Mouse (Mus musculus) cortical plate, adult 2 months (tissue): Measurements from ENCODE around the gene Slc35f3. TPM values are rescaled to one million over a fixed set of nuclear protein-coding genes. Genes with fewer than 3 reads are reported as not detected.
A peak's percentile ranks its signal among the peaks of the same experiment; 100 is the strongest.

Experiments used
- H3K27ac ChIP-seq: fragments of 200-500 bp; 2 replicates; pipeline ENCODE4 v1.5.1; 2012; ENCODE audit warnings: low read length, control low read depth, inconsistent platforms; ENCODE audit not compliant: insufficient read depth
- H3K4me1 ChIP-seq: fragments of 200-500 bp; 2 replicates; pipeline ENCODE4 v1.6.1; 2011; ENCODE audit warnings: low read length; ENCODE audit not compliant: control insufficient read depth, insufficient read depth
- H3K4me3 ChIP-seq: fragments of 200-500 bp; 2 replicates; pipeline ENCODE4 v1.5.1; 2011; ENCODE audit warnings: mild to moderate bottlenecking, low read length, control low read depth; ENCODE audit not compliant: insufficient read depth
- CTCF ChIP-seq: fragments of 200-500 bp; IDR thresholded peaks from 2 replicates; pipeline ENCODE4 v1.5.1; 2011; ENCODE audit warnings: mild to moderate bottlenecking, control low read depth, low read length; ENCODE audit not compliant: insufficient read depth; ENCODE audit errors: extremely low read depth
- POLR2A ChIP-seq: fragments of 200-500 bp; IDR thresholded peaks from 2 replicates; pipeline ENCODE4 v1.6.1; 2011; ENCODE audit warnings: mild to moderate bottlenecking, low read length, control low read depth; ENCODE audit not compliant: insufficient read depth; ENCODE audit errors: extremely low read depth
- polyA plus RNA-seq: library from polyadenylated mRNA; depleted of rRNA; stranded (reverse); fragments of >200 nt; gene quantifications from 2 replicates; pipeline ENCODE4 v1.2.3, GENCODE M21; 2012; rRNA removed

The Slc35f3 gene
- polyA plus RNA-seq, result 11.7 and 11.9 TPM in 2 replicates

DNA sequence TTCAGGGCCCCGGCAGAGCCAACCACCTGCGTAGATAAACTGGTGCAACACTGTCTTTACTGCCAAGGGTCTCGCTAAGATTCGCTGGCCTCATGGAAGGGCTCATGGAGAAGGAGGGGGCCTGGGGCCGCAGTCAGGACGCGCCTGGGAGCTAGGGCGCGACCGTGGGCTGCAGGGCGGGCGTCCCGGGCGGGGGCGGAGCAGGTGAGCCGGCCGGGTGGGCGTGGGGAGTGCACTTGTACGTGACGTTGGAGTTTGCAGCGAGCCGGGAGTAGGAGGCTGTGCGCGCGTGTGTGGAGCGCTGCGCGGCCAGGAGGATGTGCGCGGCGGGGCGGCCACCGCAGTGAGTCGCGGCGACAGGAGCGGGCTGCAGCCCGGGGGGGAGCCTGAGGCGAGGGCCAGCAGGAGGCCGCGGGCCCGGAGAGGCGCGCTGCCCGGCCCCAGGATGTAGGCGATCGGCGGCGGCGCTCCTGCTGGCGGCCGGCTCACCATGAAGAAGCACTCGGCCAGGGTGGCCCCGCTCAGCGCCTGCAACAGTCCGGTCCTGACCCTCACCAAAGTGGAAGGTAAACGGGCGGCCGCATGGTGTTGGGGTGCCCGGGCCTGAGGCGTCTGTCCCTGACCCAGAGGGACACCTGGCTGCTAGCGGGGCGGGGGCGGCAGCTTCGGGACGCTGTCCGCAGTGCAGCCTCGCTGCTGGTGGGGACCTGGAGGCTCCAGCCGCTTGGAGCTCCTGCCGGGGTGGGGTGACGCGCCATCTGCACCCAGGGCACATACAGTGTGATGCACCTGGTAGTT, at the start of gene Slc35f3:
TSS of gene Slc35f3 (plus strand) at position 263 of the 798 bp plus-strand sequence.
- peak within 1 kb of the TSS; percentile 84 for H3K4me3 ChIP-seq
- H3K27ac ChIP-seq, result peak within 1 kb of the TSS; percentile 81
- TF ChIP-seq POLR2A (peak; percentile 59; the same call in 1 of the 2 replicates), CTCF (no peak)
- H3K4me1 ChIP-seq, result peaks cover 6% of the 10 kb centered on the region

GRCm38 (mm10) chr8:126250486-126250885, 47.9 kb upstream of the Slc35f3 start:
- Histone ChIP-seq H3K4me1 (peaks cover 4% of the 10 kb centered on the region; the same call in 1 of the 2 replicates), H3K4me3 (no peak overlapping the region), H3K27ac (no peak overlapping the region)
- no peak for TF ChIP-seq POLR2A
- TF ChIP-seq CTCF, result no peak

DNA sequence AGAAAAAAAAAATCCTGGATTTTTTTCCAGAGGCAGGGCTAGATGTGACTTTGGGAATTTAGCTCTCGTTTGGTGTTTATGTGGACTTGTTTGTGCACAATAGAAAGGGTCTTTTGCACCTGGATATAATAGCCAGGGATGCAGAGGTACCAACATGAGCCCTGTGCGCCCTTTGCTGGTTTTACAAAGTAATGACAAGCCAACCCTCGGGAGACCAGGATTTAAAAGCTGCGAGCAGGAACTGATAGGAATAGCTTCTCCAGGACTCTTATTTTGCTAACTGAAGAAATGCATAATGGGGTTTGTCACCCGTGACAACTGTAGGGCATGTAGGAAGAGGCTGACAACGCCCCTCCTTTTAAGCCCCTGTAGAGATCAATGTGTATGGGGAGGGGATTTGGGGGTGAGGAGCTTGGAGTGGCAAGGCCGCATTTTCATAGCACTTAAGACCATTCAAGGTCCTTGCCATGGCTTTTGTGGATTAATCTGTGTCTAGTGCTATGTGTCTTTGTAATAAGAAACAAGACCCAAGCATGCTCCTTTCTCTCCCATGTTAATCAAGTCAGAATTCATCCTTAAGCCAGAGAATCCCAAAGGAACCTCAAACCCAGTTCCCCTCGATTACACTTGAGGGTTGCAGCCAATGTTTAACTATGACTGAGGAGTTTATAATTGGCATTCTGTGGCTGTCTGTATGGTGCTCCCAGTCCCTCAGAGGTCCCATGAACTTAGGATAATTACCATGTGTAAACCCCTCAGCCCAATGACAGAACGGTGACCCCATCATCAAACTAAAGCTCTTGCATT, 41.6 kb upstream of the Slc35f3 start:
- peaks cover 4% of the 10 kb centered on the region; the same call in 1 of the 2 replicates for H3K4me1 ChIP-seq

DNA sequence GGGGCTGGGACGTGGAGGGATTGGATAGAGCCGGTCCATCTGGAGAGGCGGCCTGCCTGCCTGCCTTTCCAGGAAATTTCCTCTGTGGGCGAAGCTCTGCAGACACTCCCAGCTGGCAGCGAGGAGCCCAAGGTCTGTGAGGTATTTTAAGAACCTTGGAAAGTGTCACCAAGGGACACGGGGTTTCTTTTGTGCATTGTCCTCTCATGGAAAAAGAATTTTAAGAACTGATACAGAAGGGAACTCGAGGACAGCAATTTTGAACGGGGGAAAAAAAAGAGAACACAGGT, 41.0 kb upstream of the Slc35f3 start:
- H3K4me1 ChIP-seq, result peaks cover 4% of the 10 kb centered on the region; the same call in 1 of the 2 replicates
- no peak overlapping the region for H3K4me3 ChIP-seq
- no peak overlapping the region for H3K27ac ChIP-seq
- TF ChIP-seq CTCF (no peak), POLR2A (no peak)

More for the DNA sequence above, 41.6 kb upstream of the Slc35f3 start:
- H3K27ac ChIP-seq, result no peak overlapping the region
- no peak overlapping the region for H3K4me3 ChIP-seq
- TF ChIP-seq POLR2A, result no peak
- no peak for TF ChIP-seq CTCF

GRCm38 (mm10) chr8:126258175-126258781, 40.1 kb upstream of the Slc35f3 start:
- Histone ChIP-seq H3K27ac (no peak overlapping the region), H3K4me3 (no peak overlapping the region), H3K4me1 (peaks cover 4% of the 10 kb centered on the region; the same call in 1 of the 2 replicates)
- peak; percentile 88 for TF ChIP-seq CTCF
- TF ChIP-seq POLR2A, result no peak

GRCm38 (mm10) chr8:126265186-126265585, 33.2 kb upstream of the Slc35f3 start:
- no peak overlapping the region for H3K27ac ChIP-seq

GRCm38 (mm10) chr8:126267118-126267517, 31.2 kb upstream of the Slc35f3 start:
- peaks cover 6% of the 10 kb centered on the region; the same call in 1 of the 2 replicates for H3K4me1 ChIP-seq
- H3K27ac ChIP-seq, result no peak overlapping the region
- H3K4me3 ChIP-seq, result no peak overlapping the region
- TF ChIP-seq POLR2A (no peak), CTCF (peak; percentile 73)

More at GRCm38 (mm10) chr8:126265186-126265585, 33.2 kb upstream of the Slc35f3 start:
- no peak overlapping the region for H3K4me3 ChIP-seq
- TF ChIP-seq CTCF, result no peak
- TF ChIP-seq POLR2A, result no peak
- H3K4me1 ChIP-seq, result peaks cover 2% of the 10 kb centered on the region; the same call in 1 of the 2 replicates

- Histone ChIP-seq H3K4me3 (no peak overlapping the region), H3K4me1 (peaks cover 9% of the 10 kb centered on the region), H3K27ac (no peak overlapping the region)
- TF ChIP-seq CTCF, result no peak
- no peak for TF ChIP-seq POLR2A
These were observed 28.6 kb upstream of the Slc35f3 start for GRCm38 (mm10) chr8:126269733-126270132.

DNA sequence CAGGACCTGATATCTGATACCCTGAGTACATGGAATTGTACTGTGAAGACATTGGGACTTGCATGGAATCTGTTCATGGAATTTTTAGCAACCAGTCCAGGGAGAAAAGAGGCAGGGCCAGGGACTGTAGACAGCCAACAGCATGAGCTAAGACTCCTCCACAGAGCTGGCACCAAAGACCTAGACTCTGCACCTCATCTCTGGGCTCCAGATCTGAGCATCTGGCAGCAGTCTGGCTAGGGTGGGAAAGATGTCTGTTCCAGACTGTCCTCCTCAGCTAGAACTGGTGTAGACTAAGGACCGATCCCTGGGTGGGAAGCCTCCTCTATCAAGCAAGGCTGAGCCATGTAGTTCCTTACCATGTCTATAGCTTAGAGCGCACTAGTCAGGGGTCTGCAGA, 25.9 kb upstream of the Slc35f3 start:
- Histone ChIP-seq H3K27ac (no peak overlapping the region), H3K4me3 (no peak overlapping the region), H3K4me1 (peaks cover 8% of the 10 kb centered on the region)
- TF ChIP-seq POLR2A (no peak), CTCF (no peak)

GRCm38 (mm10) chr8:126273066-126273465, 25.3 kb upstream of the Slc35f3 start:
- Histone ChIP-seq H3K4me1 (peaks cover 8% of the 10 kb centered on the region), H3K4me3 (no peak overlapping the region), H3K27ac (no peak overlapping the region)
- TF ChIP-seq POLR2A, result no peak
- no peak for TF ChIP-seq CTCF
